Mouse (Mus musculus): ENCODE data around the gene Mapkap1. TPM values are rescaled to one million over a fixed set of nuclear protein-coding genes. Genes with fewer than 3 reads are reported as not detected.

Gene Mapkap1
- total RNA-seq, 2 experiments from 2014 or later: 61.2 to 64.2 TPM

DNA sequence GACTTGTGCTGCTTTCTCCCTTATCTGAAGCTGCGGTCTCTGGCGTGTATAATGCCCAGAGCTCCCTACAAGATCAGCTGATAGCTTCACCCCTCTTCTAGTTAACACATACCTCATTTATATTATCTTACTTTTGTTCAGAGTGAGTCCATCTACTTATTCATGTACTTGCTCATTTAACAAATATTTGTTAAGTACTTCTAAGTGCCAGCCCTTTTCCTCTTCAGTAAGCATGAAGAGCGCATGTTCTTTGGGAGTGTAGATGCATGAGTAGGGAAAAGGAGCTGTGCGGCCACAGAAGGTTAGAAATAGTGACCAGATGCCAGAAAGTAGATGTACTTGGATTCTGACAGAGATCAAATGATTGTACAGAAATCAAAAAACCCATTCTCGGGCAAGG is 108.7 kb downstream of the Mapkap1 start:
- TF ChIP-seq CTCF (IDR thresholded peaks at IDR 0.05): no peak
- Histone ChIP-seq H3K4me3 (no peak overlapping the region), H3K27ac (no peak overlapping the region)
- DNase-seq (ENCODE audit: extremely low spot score in 1 of 2, low spot score in 2 of 2): no peak
- intact Hi-C loops (cut with DNase I): loop anchor here (10.0 kb wide), 1 partner anchor 690 kb away; no protein-coding TSS in a partner anchor

DNA sequence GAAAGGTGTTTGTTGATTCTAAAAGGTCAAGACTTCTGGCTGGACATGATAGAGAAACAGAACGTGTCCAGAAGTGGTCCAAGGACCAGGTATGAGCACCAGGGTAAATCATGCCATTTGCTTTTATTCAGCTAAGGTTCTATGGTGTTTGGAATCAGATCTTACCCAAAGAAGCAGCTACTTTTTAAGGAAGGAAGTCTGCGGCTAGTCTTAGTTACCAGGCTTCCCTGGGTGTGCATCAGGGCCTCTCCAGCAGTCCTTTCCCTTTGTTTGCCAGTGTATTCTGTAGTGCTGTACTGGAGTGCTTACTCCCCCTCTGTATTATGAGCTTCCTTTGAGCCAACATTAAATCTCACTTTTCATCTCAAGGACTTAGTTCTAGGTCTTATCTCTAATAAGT is 111.5 kb downstream of the Mapkap1 start:
- no peak overlapping the region for H3K27ac ChIP-seq
- intact Hi-C loops (cut with DNase I): loop anchor here (2.0 to 10.0 kb wide), 2 partner anchors 545 to 693 kb away; no protein-coding TSS in a partner anchor
- TF ChIP-seq CTCF (IDR thresholded peaks at IDR 0.05): no peak
- no peak overlapping the region for H3K4me3 ChIP-seq
- DNase-seq (ENCODE audit: extremely low spot score in 1 of 2, low spot score in 2 of 2): no peak

DNA sequence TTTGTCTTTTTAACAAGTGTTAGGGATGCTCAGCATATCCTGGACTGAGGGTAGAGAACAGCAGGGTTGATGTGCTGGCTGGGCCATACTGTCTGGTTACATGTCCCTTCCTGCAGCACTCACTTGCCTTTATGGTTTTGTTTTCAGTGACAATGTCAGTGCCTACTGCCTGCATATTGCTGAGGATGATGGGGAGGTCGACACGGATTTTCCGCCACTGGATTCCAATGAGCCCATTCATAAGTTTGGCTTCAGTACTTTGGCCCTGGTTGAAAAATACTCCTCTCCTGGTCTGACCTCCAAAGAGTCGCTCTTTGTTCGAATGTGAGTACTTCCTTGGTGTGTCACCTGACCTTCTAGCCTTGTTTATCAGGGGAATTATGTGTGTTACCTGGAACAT is 112.0 kb downstream of the Mapkap1 start:
- no peak overlapping the region for H3K27ac ChIP-seq
- intact Hi-C loops (cut with DNase I): loop anchor here (2.0 to 10.0 kb wide), 2 partner anchors 546 to 694 kb away; no protein-coding TSS in a partner anchor

DNA sequence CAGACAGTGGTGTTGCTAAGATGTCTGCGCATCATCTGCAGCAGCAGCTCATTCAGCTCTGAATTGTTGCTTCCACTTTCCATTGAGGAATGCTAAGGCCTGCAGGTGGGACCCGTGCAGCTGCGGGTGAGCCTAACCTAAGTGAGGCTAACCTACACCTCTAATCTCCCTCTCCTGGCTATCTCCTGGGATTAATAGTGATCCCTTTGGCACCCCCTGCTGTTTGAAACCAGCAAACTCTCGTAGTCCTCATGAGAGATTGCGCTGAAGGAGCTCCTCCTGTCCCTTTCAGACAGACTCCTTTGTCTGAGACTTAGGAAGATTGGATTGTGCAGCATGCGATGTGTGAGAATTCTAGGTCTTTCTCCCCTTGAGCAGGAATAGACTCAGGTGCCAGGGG is 113.0 kb downstream of the Mapkap1 start:
- no peak overlapping the region for H3K27ac ChIP-seq
- peak; percentile 68 for TF ChIP-seq CTCF (IDR thresholded peaks at IDR 0.05)
- intact Hi-C loops (cut with DNase I): loop anchor here (2.0 to 10.0 kb wide), 2 partner anchors 547 to 695 kb away; no protein-coding TSS in a partner anchor
- DNase-seq (ENCODE audit: extremely low spot score in 1 of 2, low spot score in 2 of 2): peak; percentile 39 to 49
- no peak overlapping the region for H3K4me3 ChIP-seq

More for the DNA sequence above, 112.0 kb downstream of the Mapkap1 start:
- no peak for DNase-seq (ENCODE audit: extremely low spot score in 1 of 2, low spot score in 2 of 2)
- no peak for TF ChIP-seq CTCF (IDR thresholded peaks at IDR 0.05)
- no peak overlapping the region for H3K4me3 ChIP-seq

DNA sequence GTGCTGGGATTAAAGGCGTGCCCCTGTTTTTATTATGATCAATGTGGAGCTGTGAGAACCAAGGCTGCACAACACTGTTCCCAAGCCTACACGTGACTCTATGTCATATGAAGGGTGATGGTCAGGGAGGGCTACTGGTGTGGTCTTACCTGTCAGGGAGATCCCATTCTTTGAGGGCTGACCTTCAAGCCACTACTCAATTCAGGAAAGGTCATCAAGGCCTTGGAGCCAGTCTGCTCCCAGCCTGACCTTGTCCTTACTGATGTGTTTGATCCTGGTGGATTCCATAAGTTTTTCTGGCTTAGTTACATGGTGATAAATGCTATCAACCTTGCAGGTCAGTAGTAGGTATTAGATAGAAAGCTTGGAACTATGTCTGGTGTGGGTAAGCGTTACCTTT is 114.8 kb downstream of the Mapkap1 start:
- TF ChIP-seq CTCF (IDR thresholded peaks at IDR 0.05): no peak
- Histone ChIP-seq H3K4me3 (no peak overlapping the region), H3K27ac (no peak overlapping the region)
- intact Hi-C loops (cut with DNase I): no loop called here
- no peak for DNase-seq (ENCODE audit: extremely low spot score in 1 of 2, low spot score in 2 of 2)

DNA sequence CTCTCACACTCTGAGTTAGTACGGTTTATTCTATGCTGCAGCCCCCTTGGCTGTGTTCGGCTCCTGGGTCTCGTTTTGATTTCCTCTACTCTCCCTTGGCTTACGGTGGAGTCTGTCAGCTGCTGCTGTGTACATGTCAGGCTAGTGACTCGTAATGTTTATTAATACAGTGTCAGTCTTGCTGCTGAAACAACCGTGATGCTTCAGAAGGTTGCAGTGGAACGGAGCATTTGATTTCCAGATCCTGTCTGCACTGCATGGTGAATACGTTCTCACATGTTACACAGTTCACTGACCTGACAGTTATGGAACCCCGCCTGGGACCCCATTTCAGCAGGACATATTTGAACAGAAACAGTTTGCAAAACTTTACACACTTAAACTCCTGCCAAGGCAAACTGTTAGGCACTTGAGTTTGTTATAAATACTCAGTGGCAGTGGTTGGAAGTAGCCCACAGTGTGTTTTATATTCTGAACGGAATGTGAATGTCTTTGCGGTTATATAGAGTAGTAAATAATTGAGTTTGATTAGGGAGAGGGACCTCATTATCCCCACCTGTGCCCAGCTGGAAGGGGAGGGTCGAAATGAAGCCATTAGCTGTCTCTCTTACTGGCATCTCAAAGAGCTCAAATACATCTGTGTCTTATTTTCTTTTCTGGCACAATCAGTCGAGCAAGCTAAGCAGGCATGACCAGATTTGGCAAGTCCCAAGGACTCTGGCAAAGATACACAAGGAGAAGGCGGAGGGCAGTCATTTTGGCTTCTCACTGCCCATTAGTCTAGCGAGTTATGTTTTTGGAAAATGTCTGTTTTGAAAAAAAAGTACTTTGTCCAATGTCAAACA is 120.2 kb downstream of the Mapkap1 start:
- TF ChIP-seq CTCF (IDR thresholded peaks at IDR 0.05): no peak
- intact Hi-C loops (cut with DNase I): no loop called here
- no peak overlapping the region for H3K4me3 ChIP-seq
- no peak for DNase-seq (ENCODE audit: extremely low spot score in 1 of 2, low spot score in 2 of 2)
- no peak overlapping the region for H3K27ac ChIP-seq

DNA sequence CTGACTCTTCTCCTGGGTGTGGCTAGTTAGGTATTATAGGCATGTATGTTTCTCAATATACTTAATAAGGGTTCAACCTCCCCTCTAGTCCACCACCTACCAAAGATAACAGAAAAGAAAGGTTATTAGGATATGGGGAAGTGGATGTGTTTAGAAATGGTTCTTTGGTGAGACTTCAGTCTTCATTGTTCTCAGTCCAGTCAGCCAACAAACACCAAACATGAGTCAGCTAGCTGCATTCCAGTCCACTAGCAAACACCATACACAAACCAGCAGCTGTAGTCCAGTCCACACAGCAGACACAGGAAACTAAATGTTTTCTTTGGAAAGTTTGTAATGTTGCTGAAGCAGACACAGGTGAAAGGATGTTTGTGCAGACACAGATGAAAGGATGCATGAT is 121.9 kb downstream of the Mapkap1 start:
- Histone ChIP-seq H3K27ac (no peak overlapping the region), H3K4me3 (no peak overlapping the region)
- no peak for TF ChIP-seq CTCF (IDR thresholded peaks at IDR 0.05)
- intact Hi-C loops (cut with DNase I): no loop called here
- DNase-seq (ENCODE audit: extremely low spot score in 1 of 2, low spot score in 2 of 2): no peak

DNA sequence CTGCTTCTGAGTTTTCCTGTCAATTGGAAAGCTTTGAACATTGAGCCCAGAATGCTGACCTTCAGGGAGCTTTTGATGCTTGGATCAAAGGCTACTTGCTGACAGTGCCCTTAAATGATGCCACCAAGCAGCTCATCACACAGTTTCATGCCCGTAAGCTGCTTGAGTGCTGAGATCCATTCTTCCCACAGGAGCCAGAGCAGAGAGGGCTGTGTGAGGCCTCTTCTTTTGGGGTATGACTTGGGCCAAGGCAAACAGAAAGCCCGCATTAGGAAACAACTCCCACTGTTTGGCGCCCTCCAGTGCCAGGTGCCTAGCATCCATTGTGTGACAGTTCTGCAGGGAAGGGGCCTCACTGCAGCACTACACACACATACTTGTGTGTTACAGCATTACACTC is 123.5 kb downstream of the Mapkap1 start:
- H3K27ac ChIP-seq: no peak overlapping the region
- H3K4me3 ChIP-seq: no peak overlapping the region
- DNase-seq (ENCODE audit: extremely low spot score in 1 of 2, low spot score in 2 of 2): peak in 1 of 2 experiments; percentile 27
- TF ChIP-seq CTCF (IDR thresholded peaks at IDR 0.05): peak; percentile 34
- intact Hi-C loops (cut with DNase I): no loop called here

DNA sequence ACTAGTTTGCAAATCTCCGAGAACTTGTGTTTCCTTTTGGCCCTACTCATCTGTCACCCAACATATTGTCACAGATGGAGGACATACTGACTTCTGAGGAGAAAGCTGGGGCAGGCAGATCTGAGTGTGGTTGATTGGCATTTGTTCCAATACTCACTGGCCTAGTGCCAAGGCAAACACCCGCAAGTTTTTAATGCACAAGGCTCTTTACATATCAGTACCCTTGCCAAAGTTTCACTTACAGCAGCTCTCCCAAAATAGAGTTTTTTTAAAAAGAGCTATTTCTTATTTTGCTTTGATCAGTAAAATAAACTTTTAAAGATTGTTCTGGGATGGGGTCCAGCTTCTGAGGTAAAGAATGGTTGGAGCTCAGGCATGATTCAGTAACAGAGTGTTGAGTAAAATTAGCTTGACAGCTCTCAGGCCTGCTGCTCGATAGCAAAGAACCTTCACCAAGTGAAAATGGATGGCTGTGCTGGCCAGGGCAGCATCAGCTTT is 125.3 kb downstream of the Mapkap1 start:
- no peak for TF ChIP-seq CTCF (IDR thresholded peaks at IDR 0.05)
- peak; percentile 22 to 25 for DNase-seq (ENCODE audit: extremely low spot score in 1 of 2, low spot score in 2 of 2)
- intact Hi-C loops (cut with DNase I): no loop called here
- no peak overlapping the region for H3K4me3 ChIP-seq
- H3K27ac ChIP-seq: no peak overlapping the region; the same call in 1 of the 2 replicates

DNA sequence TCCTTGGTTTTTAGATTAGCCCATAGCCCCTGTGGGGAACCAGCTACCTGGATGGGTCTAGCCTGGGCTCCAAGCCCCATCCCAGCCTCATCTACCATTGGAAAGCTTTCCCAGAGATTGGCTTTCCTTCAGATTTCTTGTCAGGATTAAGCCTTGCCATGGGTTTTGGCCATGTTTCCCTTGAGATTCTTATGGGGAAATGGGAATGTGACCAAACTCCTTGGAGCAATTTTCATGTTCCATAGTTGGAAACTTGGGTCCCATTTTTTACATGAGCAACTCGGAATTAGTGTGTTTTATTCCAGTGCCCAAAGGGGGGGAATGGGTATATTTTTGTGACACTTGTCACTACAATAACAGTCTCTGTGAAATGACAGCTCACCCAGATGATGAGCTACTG is 125.8 kb downstream of the Mapkap1 start:
- peak overlapping the region; percentile 13; the same call in 1 of the 2 replicates for H3K27ac ChIP-seq

DNA sequence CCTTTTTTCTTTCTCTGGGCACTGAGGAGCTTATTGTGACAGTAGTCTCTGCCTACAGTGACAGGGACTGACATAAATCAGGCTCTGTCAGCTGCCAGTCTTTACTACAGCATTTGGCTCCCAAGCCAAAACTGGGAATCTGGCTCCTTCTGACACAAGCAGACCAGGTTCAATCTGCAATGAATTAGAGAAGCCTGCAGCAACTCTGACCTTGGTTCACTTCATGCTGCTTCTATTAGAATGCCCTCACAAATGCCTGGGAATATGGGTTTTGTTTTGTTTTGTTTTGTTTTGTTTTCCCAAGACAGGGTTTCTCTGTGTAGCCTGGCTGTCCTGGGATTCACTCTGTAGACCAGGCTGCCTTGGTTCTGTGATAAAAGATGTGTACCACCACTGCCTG is 126.7 kb downstream of the Mapkap1 start:
- Histone ChIP-seq H3K27ac (peak overlapping the region; percentile 32; the same call in 1 of the 2 replicates), H3K4me3 (no peak overlapping the region)
- TF ChIP-seq CTCF (IDR thresholded peaks at IDR 0.05): no peak
- intact Hi-C loops (cut with DNase I): no loop called here
- DNase-seq (ENCODE audit: extremely low spot score in 1 of 2, low spot score in 2 of 2): no peak

More for the DNA sequence above, 125.8 kb downstream of the Mapkap1 start:
- intact Hi-C loops (cut with DNase I): no loop called here
- H3K4me3 ChIP-seq: no peak overlapping the region
- DNase-seq (ENCODE audit: extremely low spot score in 1 of 2, low spot score in 2 of 2): no peak
- no peak for TF ChIP-seq CTCF (IDR thresholded peaks at IDR 0.05)

DNA sequence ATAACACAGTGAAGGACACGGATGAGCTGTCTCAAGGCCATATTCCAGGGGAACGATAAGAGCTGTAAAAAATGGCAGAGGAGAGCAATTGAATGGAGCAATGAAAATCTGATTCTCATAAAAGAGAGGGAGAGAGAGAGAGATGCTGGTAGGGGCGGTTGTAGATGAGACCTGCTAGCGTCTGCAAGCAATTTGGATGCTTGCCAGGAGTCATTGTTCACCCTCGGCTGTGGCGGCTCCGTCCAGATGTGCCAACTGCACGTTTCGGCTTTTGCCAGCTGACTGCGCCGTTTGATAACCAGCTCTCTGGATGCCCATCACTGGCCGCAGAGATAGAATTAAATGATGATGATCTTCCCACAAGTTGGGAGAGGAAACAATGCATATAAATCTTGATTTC is 128.4 kb downstream of the Mapkap1 start:
- intact Hi-C loops (cut with DNase I): no loop called here
- no peak for DNase-seq (ENCODE audit: extremely low spot score in 1 of 2, low spot score in 2 of 2)
- Histone ChIP-seq H3K27ac (no peak overlapping the region), H3K4me3 (no peak overlapping the region)
- no peak for TF ChIP-seq CTCF (IDR thresholded peaks at IDR 0.05)
